Mouse (Mus musculus): ENCODE data around the gene Tysnd1. TPM values are rescaled to one million over a fixed set of nuclear protein-coding genes. Genes with fewer than 3 reads are reported as not detected.

The Tysnd1 gene
- total RNA-seq, 2 experiments from 2014 or later, result 23.8 to 25.8 TPM

GRCm38 (mm10) chr10:61734377-61734776 is 39.1 kb downstream of the Tysnd1 start:
- peak in 1 of 2 experiments; percentile 50 for DNase-seq

GRCm38 (mm10) chr10:61736671-61737078 is 41.4 kb downstream of the Tysnd1 start:
- DNase-seq, result no peak

- no peak for DNase-seq
These were observed 42.2 kb downstream of the Tysnd1 start for GRCm38 (mm10) chr10:61737537-61737936.

DNA sequence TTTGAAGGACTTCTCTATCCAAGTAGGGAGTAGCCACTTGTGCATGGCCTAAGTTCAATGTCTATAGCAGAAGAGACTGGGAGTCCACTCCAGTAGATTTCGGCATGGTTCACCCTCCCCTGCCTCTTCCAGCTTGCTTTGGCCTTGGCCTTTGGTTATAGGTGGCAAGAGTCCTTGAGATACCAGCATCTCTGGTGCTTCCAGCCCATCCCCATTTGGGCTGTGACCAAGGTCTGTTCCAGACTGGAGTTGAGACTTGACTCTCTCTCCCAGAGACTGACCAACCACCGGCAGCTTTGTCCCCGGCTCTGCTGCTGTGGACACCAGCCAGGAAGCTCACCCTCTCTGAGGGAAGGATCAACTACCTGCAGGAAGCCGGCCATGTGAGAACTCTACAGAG is 42.8 kb downstream of the Tysnd1 start:
- no peak for DNase-seq

- DNase-seq, result no peak
These were observed 46.0 kb downstream of the Tysnd1 start for GRCm38 (mm10) chr10:61741306-61741705.

- DNase-seq, result no peak
These were observed 46.6 kb downstream of the Tysnd1 start for GRCm38 (mm10) chr10:61741873-61742272.

- no peak for DNase-seq
These were observed 47.0 kb downstream of the Tysnd1 start for GRCm38 (mm10) chr10:61742336-61742735.

DNA sequence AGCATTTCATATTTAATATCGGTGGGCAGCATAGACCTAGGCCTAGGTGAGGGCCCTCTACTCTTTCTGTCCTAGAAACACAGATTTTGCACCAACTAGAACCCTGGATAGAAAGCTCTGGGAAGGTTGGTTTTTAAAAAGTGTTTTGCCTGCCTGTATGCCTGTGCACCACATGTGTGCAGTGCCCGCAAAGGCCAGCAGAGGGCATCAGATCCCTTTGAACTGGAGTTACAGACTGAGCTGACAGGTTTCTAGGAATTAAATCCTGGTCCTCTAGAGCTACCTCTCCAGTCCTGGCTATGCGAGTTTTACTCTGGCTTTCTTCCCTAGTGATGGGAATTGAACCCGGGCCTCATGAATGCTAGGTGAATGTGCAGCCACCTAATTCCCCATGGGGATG is 49.8 kb downstream of the Tysnd1 start:
- DNase-seq, result no peak

GRCm38 (mm10) chr10:61747302-61747701 is 52.0 kb downstream of the Tysnd1 start:
- DNase-seq, result no peak

- no peak for DNase-seq
These were observed 54.7 kb downstream of the Tysnd1 start for GRCm38 (mm10) chr10:61750014-61750413.

DNA sequence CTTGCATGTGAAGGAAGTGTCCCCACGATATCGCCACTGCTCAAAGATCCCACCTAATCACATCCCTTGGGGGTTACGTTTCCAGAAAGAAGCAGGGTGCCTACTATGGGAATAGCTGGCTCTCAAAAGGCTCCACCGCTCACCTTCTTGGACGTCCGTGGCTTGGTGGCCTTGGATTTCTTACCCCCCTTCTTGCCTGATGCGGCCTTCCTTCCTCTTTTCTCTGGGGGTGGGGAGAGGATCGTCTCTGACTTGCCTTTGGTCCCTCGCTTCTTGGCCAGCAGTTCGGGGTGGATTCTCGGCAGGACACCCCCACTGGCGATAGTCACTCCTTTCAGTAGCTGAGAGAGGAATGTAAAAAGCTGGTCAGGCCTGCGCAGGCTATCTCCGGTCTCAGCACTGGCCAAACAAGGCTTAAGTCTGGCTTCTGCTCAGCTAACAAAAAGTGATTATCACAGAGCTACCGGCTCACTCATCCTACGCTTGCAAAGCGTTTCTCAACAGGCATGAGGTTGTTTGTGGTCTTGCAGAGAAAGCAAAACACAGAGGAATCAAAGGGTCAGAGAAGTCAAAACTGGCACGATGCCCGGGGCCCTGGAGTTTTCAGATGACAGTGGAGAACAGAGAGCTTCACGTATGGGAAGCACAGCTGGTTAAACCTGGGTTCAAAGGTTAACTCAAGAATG is 56.4 kb downstream of the Tysnd1 start:
- DNase-seq, result peak; percentile 11 to 25

Other genes starting within 250 kb of the Tysnd1 start
- 10 to 100 TPM; 63.9 to 82.2 TPM for gene Eif4ebp2, start 242.9 kb upstream of the Tysnd1 start, total RNA-seq (2021)
- gene Lrrc20, start 219.7 kb upstream of the Tysnd1 start, total RNA-seq (2021), result 10 to 100 TPM; 32.8 to 39.8 TPM
- gene Npffr1, start 100.0 kb upstream of the Tysnd1 start, total RNA-seq (2021), result under 1 TPM in 1 of 2 experiments, not detected in 1; 0.08 TPM
- gene Ppa1, start 47.0 kb upstream of the Tysnd1 start, total RNA-seq (2021), result 10 to 100 TPM; 81.8 to 82.3 TPM
- 100 to 1,000 TPM; 180 to 192 TPM for gene Sar1a, start 15.2 kb upstream of the Tysnd1 start, total RNA-seq (2021)
- gene Aifm2, start 19.7 kb downstream of the Tysnd1 start, total RNA-seq (2021), result 10 to 100 TPM; 25.6 to 32.3 TPM
- gene H2afy2, start 88.6 kb downstream of the Tysnd1 start, total RNA-seq (2021), result 1 to 10 TPM; 3.6 to 5.0 TPM